Mouse (Mus musculus) midbrain, embryonic 10.5 days (tissue): ENCODE data around the gene Rsu1. TPM values are rescaled to one million over a fixed set of nuclear protein-coding genes. Genes with fewer than 3 reads are reported as not detected.

Source experiments
- DNase-seq: peaks from one replicate; pipeline ENCODE4 v3.0.0-alpha.2; 2017; ENCODE audit warnings: low spot score
- H3K27ac ChIP-seq: fragments of 300-500 bp; sonication (generic); replicated peaks from 2 replicates; pipeline ENCODE4 v1.5.1; 2016; ENCODE audit warnings: mild to moderate bottlenecking
- H3K27me3 ChIP-seq: fragments of 300-500 bp; sonication (generic); 2 replicates; pipeline ENCODE4 v1.6.1; 2016; ENCODE audit warnings: low read depth, mild to moderate bottlenecking; ENCODE audit not compliant: poor library complexity, severe bottlenecking
- H3K36me3 ChIP-seq: fragments of 300-500 bp; sonication (generic); 2 replicates; pipeline ENCODE4 v1.6.1; 2016; ENCODE audit warnings: mild to moderate bottlenecking, moderate library complexity
- H3K4me1 ChIP-seq: fragments of 300-500 bp; sonication (generic); 2 replicates; pipeline ENCODE4 v1.6.1; 2016
- H3K4me3 ChIP-seq: fragments of 300-500 bp; sonication (generic); 2 replicates; pipeline ENCODE4 v1.5.1; 2016; ENCODE audit warnings: mild to moderate bottlenecking, moderate library complexity
- H3K9me3 ChIP-seq: fragments of 300-500 bp; sonication (generic); replicated peaks from 2 replicates; pipeline ENCODE4 v1.6.1; 2016; ENCODE audit warnings: mild to moderate bottlenecking
- WGBS: fragments of 180-500 bp; shearing (Covaris S2); methylation state at CpG from one replicate; pipeline ENCODE4 v1.1.7; 2016; 5-methylcytosine and 5-hydroxymethylcytosine counted together
- polyA plus RNA-seq: library from polyadenylated mRNA; unstranded; fragments of >200 nt; fragmentation: Nextera tagmentation; extraction: Ambion mirVana; gene quantifications from 2 replicates; pipeline ENCODE4 v1.2.1, GENCODE M21; 2016

The Rsu1 gene
- polyA plus RNA-seq, 1 experiment from 2014 or later, result 70.0 TPM

GRCm38 (mm10) chr2:13129337-13129736 lies 141.9 kb downstream of the Rsu1 start:
- Histone ChIP-seq H3K4me1 (peaks cover 11% of the 10 kb centered on the region), H3K27ac (no peak overlapping the region), H3K36me3 (no peaks in the 10 kb centered on the region), H3K9me3 (no peaks in the 10 kb centered on the region), H3K4me3 (no peak overlapping the region), H3K27me3 (no peaks in the 10 kb centered on the region)
- WGBS, result 68% methylated on average over 10 of the region's 10 CpGs
- no peak for DNase-seq

- 74% methylated on average over 5 of the region's 5 CpGs for WGBS
These were observed 150.8 kb downstream of the Rsu1 start for GRCm38 (mm10) chr2:13120461-13120860.

GRCm38 (mm10) chr2:13117896-13118295 lies 153.3 kb downstream of the Rsu1 start:
- Histone ChIP-seq H3K36me3 (no peaks in the 10 kb centered on the region), H3K27ac (no peak overlapping the region), H3K4me1 (peaks cover 10% of the 10 kb centered on the region; the same call in 1 of the 2 replicates), H3K27me3 (no peaks in the 10 kb centered on the region), H3K4me3 (no peak overlapping the region), H3K9me3 (no peaks in the 10 kb centered on the region)
- DNase-seq, result no peak
- WGBS, result 61% methylated on average over 4 of the region's 4 CpGs

More at GRCm38 (mm10) chr2:13120461-13120860, 150.8 kb downstream of the Rsu1 start:
- H3K27me3 ChIP-seq, result no peaks in the 10 kb centered on the region
- no peak overlapping the region for H3K27ac ChIP-seq
- no peaks in the 10 kb centered on the region for H3K4me1 ChIP-seq
- no peak for DNase-seq
- no peaks in the 10 kb centered on the region for H3K36me3 ChIP-seq
- no peaks in the 10 kb centered on the region for H3K9me3 ChIP-seq
- H3K4me3 ChIP-seq, result no peak overlapping the region

GRCm38 (mm10) chr2:13106531-13106930 lies 164.7 kb downstream of the Rsu1 start:
- Histone ChIP-seq H3K9me3 (no peaks in the 10 kb centered on the region), H3K4me3 (no peak overlapping the region), H3K27me3 (no peaks in the 10 kb centered on the region), H3K27ac (no peak overlapping the region), H3K36me3 (no peaks in the 10 kb centered on the region), H3K4me1 (peaks cover 10% of the 10 kb centered on the region)
- DNase-seq, result no peak
- WGBS, result 31% methylated on average over 4 of the region's 4 CpGs

GRCm38 (mm10) chr2:13104388-13104787 lies 166.8 kb downstream of the Rsu1 start:
- H3K4me3 ChIP-seq, result no peak overlapping the region
- H3K27ac ChIP-seq, result no peak overlapping the region
- WGBS, result 42% methylated on average over 2 of the region's 2 CpGs
- H3K4me1 ChIP-seq, result peaks cover 10% of the 10 kb centered on the region
- no peaks in the 10 kb centered on the region for H3K36me3 ChIP-seq
- DNase-seq, result no peak
- no peaks in the 10 kb centered on the region for H3K9me3 ChIP-seq
- H3K27me3 ChIP-seq, result no peaks in the 10 kb centered on the region

GRCm38 (mm10) chr2:13103797-13104200 lies 167.4 kb downstream of the Rsu1 start:
- Histone ChIP-seq H3K4me1 (peaks cover 10% of the 10 kb centered on the region), H3K27me3 (no peaks in the 10 kb centered on the region), H3K27ac (no peak overlapping the region), H3K4me3 (no peak overlapping the region), H3K36me3 (no peaks in the 10 kb centered on the region), H3K9me3 (no peaks in the 10 kb centered on the region)
- WGBS, result 72% methylated on average over 7 of the region's 7 CpGs
- no peak for DNase-seq

- no peaks in the 10 kb centered on the region for H3K27me3 ChIP-seq
- DNase-seq, result no peak
- H3K9me3 ChIP-seq, result no peaks in the 10 kb centered on the region
- no peak overlapping the region for H3K27ac ChIP-seq
- H3K4me3 ChIP-seq, result no peak overlapping the region
- no peaks in the 10 kb centered on the region for H3K36me3 ChIP-seq
- 96% methylated on average over 5 of the region's 5 CpGs for whole genome bisulfite sequencing
- no peaks in the 10 kb centered on the region for H3K4me1 ChIP-seq
These were observed 177.2 kb downstream of the Rsu1 start for GRCm38 (mm10) chr2:13094045-13094444.

GRCm38 (mm10) chr2:13093570-13093969 lies 177.6 kb downstream of the Rsu1 start:
- Histone ChIP-seq H3K4me1 (no peaks in the 10 kb centered on the region), H3K36me3 (no peaks in the 10 kb centered on the region), H3K4me3 (no peak overlapping the region), H3K9me3 (no peaks in the 10 kb centered on the region), H3K27me3 (no peaks in the 10 kb centered on the region), H3K27ac (no peak overlapping the region)
- DNase-seq, result no peak
- WGBS, result 79% methylated on average over 1 of the region's 1 CpGs

GRCm38 (mm10) chr2:13091399-13092015 lies 179.7 kb downstream of the Rsu1 start:
- Histone ChIP-seq H3K4me1 (no peaks in the 10 kb centered on the region), H3K4me3 (no peak overlapping the region), H3K9me3 (no peaks in the 10 kb centered on the region), H3K27me3 (no peaks in the 10 kb centered on the region), H3K27ac (no peak overlapping the region), H3K36me3 (no peaks in the 10 kb centered on the region)
- 96% methylated on average over 5 of the region's 5 CpGs for WGBS
- DNase-seq, result no peak

- no peaks in the 10 kb centered on the region for H3K9me3 ChIP-seq
- H3K27ac ChIP-seq, result no peak overlapping the region
- no peaks in the 10 kb centered on the region for H3K4me1 ChIP-seq
- no peaks in the 10 kb centered on the region for H3K36me3 ChIP-seq
- no peak overlapping the region for H3K4me3 ChIP-seq
- DNase-seq, result no peak
- H3K27me3 ChIP-seq, result no peaks in the 10 kb centered on the region
- WGBS, result 87% methylated on average over 1 of the region's 1 CpGs
These were observed 180.4 kb downstream of the Rsu1 start for GRCm38 (mm10) chr2:13090841-13091240.

GRCm38 (mm10) chr2:13089861-13090260 lies 181.4 kb downstream of the Rsu1 start:
- H3K36me3 ChIP-seq, result no peaks in the 10 kb centered on the region
- no peaks in the 10 kb centered on the region for H3K27me3 ChIP-seq
- no peaks in the 10 kb centered on the region for H3K4me1 ChIP-seq
- WGBS, result 90% methylated on average over 4 of the region's 4 CpGs
- H3K9me3 ChIP-seq, result no peaks in the 10 kb centered on the region
- H3K4me3 ChIP-seq, result no peak overlapping the region
- no peak for DNase-seq
- no peak overlapping the region for H3K27ac ChIP-seq

GRCm38 (mm10) chr2:13088266-13088665 lies 182.9 kb downstream of the Rsu1 start:
- Histone ChIP-seq H3K9me3 (no peaks in the 10 kb centered on the region), H3K27ac (no peak overlapping the region), H3K27me3 (no peaks in the 10 kb centered on the region), H3K4me3 (no peak overlapping the region), H3K36me3 (no peaks in the 10 kb centered on the region), H3K4me1 (peaks cover 8% of the 10 kb centered on the region)
- WGBS, result 88% methylated on average over 4 of the region's 4 CpGs
- DNase-seq, result no peak

- Histone ChIP-seq H3K27ac (no peak overlapping the region), H3K4me1 (peaks cover 8% of the 10 kb centered on the region), H3K27me3 (no peaks in the 10 kb centered on the region), H3K9me3 (no peaks in the 10 kb centered on the region), H3K36me3 (no peaks in the 10 kb centered on the region), H3K4me3 (no peak overlapping the region)
- no peak for DNase-seq
- WGBS, result 93% methylated on average over 2 of the region's 2 CpGs
These were observed 183.4 kb downstream of the Rsu1 start for GRCm38 (mm10) chr2:13087811-13088210.

- WGBS, result 43% methylated on average over 5 of the region's 5 CpGs
- no peak overlapping the region for H3K27ac ChIP-seq
- no peak overlapping the region for H3K4me3 ChIP-seq
- H3K9me3 ChIP-seq, result no peaks in the 10 kb centered on the region
- no peaks in the 10 kb centered on the region for H3K36me3 ChIP-seq
- no peak for DNase-seq
- no peaks in the 10 kb centered on the region for H3K27me3 ChIP-seq
- peaks cover 8% of the 10 kb centered on the region for H3K4me1 ChIP-seq
These were observed 187.0 kb downstream of the Rsu1 start for GRCm38 (mm10) chr2:13084223-13084622.
